Mouse (Mus musculus): ENCODE results near the gene Hoxa13. TPM values are rescaled to one million over a fixed set of nuclear protein-coding genes. Genes with fewer than 3 reads are reported as not detected.

Gene Hoxa13
- total and polyA plus RNA-seq, 3 experiments, result not detected

DNA sequence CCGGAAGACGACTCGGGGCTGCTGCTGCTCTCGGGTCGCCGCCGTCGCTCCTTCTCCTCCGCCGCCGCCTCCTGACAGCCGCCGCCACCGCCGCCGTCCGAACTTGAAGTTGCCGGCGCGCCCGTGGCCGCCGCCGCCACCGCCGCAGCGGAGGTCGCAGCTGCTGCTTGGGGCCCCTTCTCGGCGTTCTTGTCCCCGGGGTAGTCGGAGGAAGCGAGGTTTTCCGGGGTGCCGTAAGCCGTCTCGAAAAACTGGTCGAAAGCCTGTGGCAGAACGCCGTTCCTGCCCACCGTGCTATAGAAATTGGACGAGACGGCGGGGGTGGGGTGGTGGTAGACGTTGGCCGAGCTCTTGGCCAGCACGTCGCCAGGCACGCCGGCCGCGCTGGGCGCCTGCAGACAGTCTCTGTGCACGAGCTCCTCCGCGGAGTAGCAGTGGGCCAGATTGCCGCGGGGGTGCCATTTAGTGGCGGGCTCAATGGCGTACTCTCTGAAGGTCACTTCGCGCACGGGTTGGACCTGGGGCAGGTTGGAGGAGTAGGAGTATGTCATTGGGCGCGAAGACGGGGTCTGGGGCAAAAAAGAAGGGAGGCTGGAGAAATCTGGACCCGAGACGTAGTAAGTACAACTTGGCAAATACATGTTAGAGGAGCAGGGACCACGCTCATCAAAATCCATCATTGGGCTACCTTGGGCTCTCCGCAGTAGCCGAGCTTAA lies 15.5 kb downstream of the Hoxa13 start:
- H3K36me3 ChIP-seq (ENCODE audit: control insufficient read depth in 1 of 2, insufficient read depth in 2 of 2, low read length in 2 of 2), result no peaks in the 10 kb centered on the region
- no peaks in the 10 kb centered on the region for H3K9me3 ChIP-seq (replicated peaks; ENCODE audit: insufficient read depth, low read length)
- H3K9ac ChIP-seq (ENCODE audit: control insufficient read depth, low read depth, low read length, poor library complexity, severe bottlenecking), result no peak overlapping the region
- H3K4me1 ChIP-seq (ENCODE audit: control insufficient read depth in 1 of 2, insufficient read depth in 2 of 2, low read length in 2 of 2), result no peaks in the 10 kb centered on the region
- no peak overlapping the region for H3K27ac ChIP-seq (ENCODE audit: control insufficient read depth, low read depth, low read length)
- no peak overlapping the region for H3K4me3 ChIP-seq (ENCODE audit: control insufficient read depth in 1 of 2, insufficient read depth in 1 of 2, low read depth in 2 of 2, low read length in 2 of 2)
- no peaks in the 10 kb centered on the region for H3K27me3 ChIP-seq (ENCODE audit: control insufficient read depth in 1 of 2, insufficient read depth in 2 of 2, low read length in 2 of 2)
- H3K79me2 ChIP-seq (ENCODE audit: control insufficient read depth, insufficient read depth, low read length, poor library complexity), result no peaks in the 10 kb centered on the region
- TF ChIP-seq CHD1 (IDR thresholded peaks at IDR 0.05; ENCODE audit: low read depth, low read length) (no peak), MAFK (IDR thresholded peaks at IDR 0.05; ENCODE audit: borderline replicate concordance, low read depth, low read length) (no peak), NELFE (IDR thresholded peaks at IDR 0.05; ENCODE audit: low read depth, low read length) (no peak), RAD21 (IDR thresholded peaks at IDR 0.05; ENCODE audit: low read depth, low read length) (no peak), TAL1 (IDR thresholded peaks at IDR 0.05; ENCODE audit: low read length) (no peak), GATA1 (IDR thresholded peaks at IDR 0.05; ENCODE audit: low read depth, low read length) (no peak), ETS1 (IDR thresholded peaks at IDR 0.05; ENCODE audit: low read depth, low read length) (no peak), MYC (IDR thresholded peaks at IDR 0.05; ENCODE audit: low read depth, low read length) (no peak), MEF2A (IDR thresholded peaks at IDR 0.05; ENCODE audit: extremely low read depth, insufficient replicate concordance, low read depth, low read length, poor library complexity, severe bottlenecking) (no peak), RCOR1 (IDR thresholded peaks at IDR 0.05; ENCODE audit: low read depth, low read length) (no peak), MXI1 (IDR thresholded peaks at IDR 0.05; ENCODE audit: low read depth, low read length) (no peak)
- no peak for DNase-seq (ENCODE audit: low read depth, low spot score)

DNA sequence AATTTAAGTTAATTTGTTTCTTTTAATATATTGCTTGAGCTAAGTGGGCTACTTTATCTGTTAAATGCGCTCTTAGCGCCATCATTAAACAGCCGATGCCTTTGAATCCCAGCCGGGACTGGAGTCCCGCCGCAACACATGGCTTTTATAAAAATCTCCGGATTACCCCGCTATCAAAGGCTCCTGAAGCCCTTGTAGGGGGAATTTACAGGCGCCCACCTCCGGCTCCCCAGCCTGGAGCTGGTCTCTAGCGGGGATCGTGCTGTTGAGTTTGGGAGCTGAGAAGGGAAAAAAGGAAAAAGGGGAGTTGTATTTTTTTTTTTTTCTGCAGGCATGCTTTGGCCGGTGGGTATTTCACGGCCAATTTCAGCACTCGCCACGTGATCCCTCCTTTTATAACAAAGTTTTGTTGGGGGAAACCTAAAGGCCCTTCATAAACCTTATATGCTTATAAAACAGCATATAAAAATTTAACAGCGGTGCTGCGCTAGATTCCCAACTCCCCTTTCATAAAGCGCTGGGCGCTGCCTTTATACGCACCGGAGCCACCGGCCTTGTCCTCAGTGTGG lies 16.1 kb downstream of the Hoxa13 start:
- H3K79me2 ChIP-seq (ENCODE audit: control insufficient read depth, insufficient read depth, low read length, poor library complexity), result no peaks in the 10 kb centered on the region
- no peaks in the 10 kb centered on the region for H3K9me3 ChIP-seq (replicated peaks; ENCODE audit: insufficient read depth, low read length)
- TF ChIP-seq MEF2A (IDR thresholded peaks at IDR 0.05; ENCODE audit: extremely low read depth, insufficient replicate concordance, low read depth, low read length, poor library complexity, severe bottlenecking) (no peak), USF1 (IDR thresholded peaks at IDR 0.05; ENCODE audit: low read depth, low read length) (no peak), TAL1 (IDR thresholded peaks at IDR 0.05; ENCODE audit: low read length) (no peak), MXI1 (IDR thresholded peaks at IDR 0.05; ENCODE audit: low read depth, low read length) (no peak), GATA1 (IDR thresholded peaks at IDR 0.05; ENCODE audit: low read depth, low read length) (no peak), MAFK (IDR thresholded peaks at IDR 0.05; ENCODE audit: borderline replicate concordance, low read depth, low read length) (no peak), MAZ (IDR thresholded peaks at IDR 0.05; ENCODE audit: low read depth, low read length) (no peak), HCFC1 (IDR thresholded peaks at IDR 0.05; ENCODE audit: low read depth, low read length) (no peak), NRF1 (IDR thresholded peaks at IDR 0.05; ENCODE audit: insufficient read depth, low read depth, low read length, poor library complexity, severe bottlenecking) (no peak), POLR2AphosphoS2 (IDR thresholded peaks at IDR 0.05; ENCODE audit: low read length) (no peak), ZKSCAN1 (IDR thresholded peaks at IDR 0.05; ENCODE audit: low read depth, low read length) (no peak), CHD1 (IDR thresholded peaks at IDR 0.05; ENCODE audit: low read depth, low read length) (no peak), ZMIZ1 (IDR thresholded peaks at IDR 0.05; ENCODE audit: low read depth, low read length) (no peak), EP300 (IDR thresholded peaks at IDR 0.05; ENCODE audit: low read depth in 1 of 2, low read length in 2 of 2) (no peak), ETS1 (IDR thresholded peaks at IDR 0.05; ENCODE audit: low read depth, low read length) (no peak), MYC (IDR thresholded peaks at IDR 0.05; ENCODE audit: low read depth, low read length) (no peak), RAD21 (IDR thresholded peaks at IDR 0.05; ENCODE audit: low read depth, low read length) (no peak), BHLHE40 (IDR thresholded peaks at IDR 0.05; ENCODE audit: borderline replicate concordance, low read depth, low read length) (no peak), KAT2A (conservative IDR thresholded peaks at IDR 0.05; ENCODE audit: low read depth, low read length) (no peak)
- no peak overlapping the region for H3K27ac ChIP-seq (ENCODE audit: control insufficient read depth, low read depth, low read length)
- H3K4me1 ChIP-seq (ENCODE audit: control insufficient read depth in 1 of 2, insufficient read depth in 2 of 2, low read length in 2 of 2), result no peaks in the 10 kb centered on the region
- no peak overlapping the region for H3K9ac ChIP-seq (ENCODE audit: control insufficient read depth, low read depth, low read length, poor library complexity, severe bottlenecking)
- no peak overlapping the region for H3K4me3 ChIP-seq (ENCODE audit: control insufficient read depth in 1 of 2, insufficient read depth in 1 of 2, low read depth in 2 of 2, low read length in 2 of 2)
- H3K36me3 ChIP-seq (ENCODE audit: control insufficient read depth in 1 of 2, insufficient read depth in 2 of 2, low read length in 2 of 2), result no peaks in the 10 kb centered on the region
- no peak for DNase-seq (ENCODE audit: low read depth, low spot score)
- H3K27me3 ChIP-seq (ENCODE audit: control insufficient read depth in 1 of 2, insufficient read depth in 2 of 2, low read length in 2 of 2), result no peaks in the 10 kb centered on the region
